Mouse (Mus musculus) myocyte (in vitro differentiated cells): ENCODE data around the gene Tet3.

Experiments
- MYOG ChIP-seq, 3 experiments: IDR thresholded peaks; one replicate each; pipeline ENCODE4 v1.6.1; 2011; ENCODE audit warnings: control low read depth in 2 of 3, low read depth in 2 of 3, mild to moderate bottlenecking in 2 of 3; ENCODE audit not compliant: insufficient read length in 2 of 3, control insufficient read depth in 1 of 3, insufficient read depth in 1 of 3
- POLR2A ChIP-seq: IDR thresholded peaks from one replicate; pipeline ENCODE4 v1.6.1; 2011; ENCODE audit warnings: low read depth, mild to moderate bottlenecking, control low read depth, moderate library complexity; ENCODE audit not compliant: insufficient read length
- POLR2AphosphoS2 ChIP-seq: IDR thresholded peaks from one replicate; pipeline ENCODE4 v1.6.1; 2011; ENCODE audit warnings: low read depth, control low read depth; ENCODE audit not compliant: insufficient read length
- TCF12 ChIP-seq: IDR thresholded peaks from one replicate; pipeline ENCODE4 v1.6.1; 2011; ENCODE audit warnings: mild to moderate bottlenecking, control low read depth; ENCODE audit not compliant: poor library complexity, insufficient read depth, severe bottlenecking
- USF1 ChIP-seq: IDR thresholded peaks from one replicate; pipeline ENCODE4 v1.6.1; 2011; ENCODE audit warnings: low read depth, mild to moderate bottlenecking, control low read depth, moderate library complexity

DNA sequence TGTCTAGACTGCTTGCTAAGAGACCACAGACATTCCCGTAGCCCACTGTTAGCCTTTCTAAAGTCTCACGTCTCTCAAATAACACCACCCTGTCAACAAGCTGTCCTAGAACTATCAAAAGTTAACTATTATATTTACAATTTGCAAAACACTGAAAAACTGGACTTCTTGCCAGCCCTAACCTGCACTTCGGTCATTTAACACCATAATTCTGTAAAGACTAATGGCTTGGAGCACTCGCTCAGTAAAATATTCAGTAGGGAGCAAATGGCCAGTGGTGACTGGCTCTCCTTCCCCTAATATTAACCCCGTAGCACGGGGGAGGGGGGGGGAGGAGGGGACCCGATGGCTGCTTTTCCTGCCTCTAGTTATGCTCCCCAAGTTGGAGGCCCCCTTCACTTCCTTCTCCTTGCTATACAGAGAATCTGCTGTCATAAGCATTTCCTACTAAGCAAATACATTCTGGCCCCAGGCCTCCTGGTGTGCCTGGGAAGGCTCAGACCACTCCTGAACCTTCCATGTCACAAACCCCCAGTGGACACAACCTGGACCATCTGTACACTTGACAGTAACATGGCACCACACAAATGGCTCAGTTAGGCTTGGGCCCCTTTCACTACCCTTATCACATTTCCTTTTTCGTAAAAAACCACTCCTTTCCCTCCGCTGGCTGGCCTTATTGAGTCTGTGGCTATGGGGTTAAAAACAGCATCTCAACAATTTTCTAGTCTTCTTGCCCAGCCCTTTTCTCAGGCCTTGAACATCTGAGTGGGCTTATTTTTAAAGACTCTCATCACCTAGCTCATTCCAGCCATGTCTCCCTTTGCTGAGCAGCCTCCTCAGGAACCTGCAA is 8.2 kb downstream of the Tet3 start:
- TF ChIP-seq POLR2A (no peak), MYOG (IDR thresholded peaks at IDR 0.05; ENCODE audit: control insufficient read depth in 1 of 3, insufficient read depth in 1 of 3, insufficient read length in 2 of 3, low read depth in 2 of 3) (no peak), TCF12 (no peak), POLR2AphosphoS2 (no peak), USF1 (no peak)
